Mouse (Mus musculus) heart, postnatal 0 days (tissue): ENCODE data around the gene Gm27021. TPM values are rescaled to one million over a fixed set of nuclear protein-coding genes. Genes with fewer than 3 reads are reported as not detected.

Source experiments
- ATAC-seq: fragments of 200-750 bp; cut with Nextera tagmentation; 2 replicates; pipeline ENCODE4 v1.8.0; 2017; ENCODE audit warnings: low read depth, moderate number of reproducible peaks, moderate library complexity; ENCODE audit not compliant: insufficient read depth
- DNase-seq: peaks from one replicate; pipeline ENCODE4 v3.0.0-alpha.2; 2016; ENCODE audit warnings: low spot score
- H3K27ac ChIP-seq: fragments of 300-500 bp; sonication (generic); 2 replicates; pipeline ENCODE4 v1.5.1; 2014; ENCODE audit warnings: low read depth, mild to moderate bottlenecking
- H3K27me3 ChIP-seq: fragments of 300-500 bp; sonication (generic); 2 replicates; pipeline ENCODE4 v1.6.1; 2014; ENCODE audit warnings: low read length, mixed read lengths; ENCODE audit not compliant: control insufficient read depth, insufficient read depth
- H3K36me3 ChIP-seq: fragments of 300-500 bp; sonication (generic); replicated peaks from 2 replicates; pipeline ENCODE4 v1.6.1; 2014; ENCODE audit warnings: low read length, mixed read lengths; ENCODE audit not compliant: control insufficient read depth, insufficient read depth
- H3K4me1 ChIP-seq: fragments of 300-500 bp; sonication (generic); 2 replicates; pipeline ENCODE4 v1.6.1; 2014; ENCODE audit warnings: antibody characterized with exemption; ENCODE audit not compliant: control insufficient read depth, insufficient read depth
- H3K4me2 ChIP-seq: fragments of 300-500 bp; sonication (generic); 2 replicates; pipeline ENCODE4 v1.6.1; 2014; ENCODE audit warnings: low read depth, mild to moderate bottlenecking, low read length, moderate library complexity
- H3K4me3 ChIP-seq: fragments of 300-500 bp; sonication (generic); 2 replicates; pipeline ENCODE4 v1.5.1; 2014; ENCODE audit warnings: low read depth, low read length
- H3K9ac ChIP-seq: fragments of 300-500 bp; sonication (generic); replicated peaks from 2 replicates; pipeline ENCODE4 v1.6.1; 2014; ENCODE audit warnings: low read depth, low read length, mixed read lengths
- H3K9me3 ChIP-seq: fragments of 300-500 bp; sonication (generic); replicated peaks from 2 replicates; pipeline ENCODE4 v1.6.1; 2016; ENCODE audit warnings: low read length; ENCODE audit not compliant: control insufficient read depth
- CTCF ChIP-seq: IDR thresholded peaks from 2 replicates; pipeline ENCODE4 v1.5.1; 2016; ENCODE audit warnings: antibody characterized with exemption, control low read depth, low read depth
- EP300 ChIP-seq: IDR thresholded peaks from 2 replicates; pipeline ENCODE4 v1.6.1; 2016; ENCODE audit warnings: antibody characterized with exemption, low read depth
- WGBS: fragments of 180-500 bp; shearing (Covaris S2); extraction: QIAGEN DNeasy Blood & Tissue Kit; methylation state at CpG from one replicate; pipeline ENCODE4 v1.1.7; 2014; 5-methylcytosine and 5-hydroxymethylcytosine counted together
- polyA plus RNA-seq: library from polyadenylated mRNA; unstranded; fragments of >200 nt; fragmentation: Nextera tagmentation; extraction: Ambion mirVana; gene quantifications from 2 replicates; pipeline ENCODE4 v1.2.1, GENCODE M21; 2015
- total RNA-seq: library from RNA; depleted of rRNA; stranded (reverse); fragments of >200 nt; gene quantifications from 2 replicates; pipeline ENCODE4 v1.2.3, GENCODE M21; 2014; ENCODE audit warnings: low replicate concordance

Gene Gm27021
- total and polyA plus RNA-seq, 2 experiments from 2014 or later: 1.1 to 5.4 TPM

GRCm38 (mm10) chr8:120630848-120631247, 37.0 kb downstream of the Gm27021 start:
- Histone ChIP-seq H3K4me3 (no peak overlapping the region), H3K4me1 (peaks cover 8% of the 10 kb centered on the region; the same call in 1 of the 2 replicates), H3K36me3 (no peaks in the 10 kb centered on the region), H3K4me2 (no peak overlapping the region), H3K9me3 (no peaks in the 10 kb centered on the region), H3K9ac (no peak overlapping the region), H3K27ac (no peak overlapping the region), H3K27me3 (no peaks in the 10 kb centered on the region)
- DNase-seq (no peak), ATAC-seq (no peak)
- TF ChIP-seq CTCF (no peak), EP300 (no peak)
- WGBS: 53% methylated on average over 6 of the region's 6 CpGs

DNA sequence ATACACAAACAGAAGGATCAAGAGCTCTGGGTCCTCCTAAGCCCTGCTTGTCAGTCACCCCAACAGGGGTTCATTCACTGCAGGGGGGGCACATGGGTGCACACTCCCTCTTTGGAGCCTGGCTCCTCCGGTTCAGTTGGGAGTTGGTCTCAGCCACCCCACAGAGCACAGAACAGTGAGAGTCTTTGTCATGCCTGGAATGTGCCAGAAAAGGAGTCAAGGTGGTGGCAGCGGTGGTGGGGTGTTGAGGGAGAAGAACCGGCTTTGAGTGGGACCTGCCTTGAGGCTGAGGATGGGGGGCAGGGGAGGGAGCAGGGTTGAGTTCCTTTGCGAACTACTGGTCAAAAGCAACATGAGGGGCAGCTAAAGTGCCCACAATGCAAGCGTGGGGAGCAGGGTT, 37.8 kb downstream of the Gm27021 start:
- Histone ChIP-seq H3K27me3 (no peaks in the 10 kb centered on the region), H3K9ac (no peak overlapping the region), H3K4me2 (no peak overlapping the region), H3K27ac (no peak overlapping the region), H3K36me3 (no peaks in the 10 kb centered on the region), H3K4me3 (no peak overlapping the region), H3K9me3 (no peaks in the 10 kb centered on the region), H3K4me1 (peaks cover 8% of the 10 kb centered on the region; the same call in 1 of the 2 replicates)
- ATAC-seq: no peak
- WGBS: 57% methylated on average over 5 of the region's 5 CpGs
- TF ChIP-seq EP300: no peak
- TF ChIP-seq CTCF: no peak
- DNase-seq: no peak

DNA sequence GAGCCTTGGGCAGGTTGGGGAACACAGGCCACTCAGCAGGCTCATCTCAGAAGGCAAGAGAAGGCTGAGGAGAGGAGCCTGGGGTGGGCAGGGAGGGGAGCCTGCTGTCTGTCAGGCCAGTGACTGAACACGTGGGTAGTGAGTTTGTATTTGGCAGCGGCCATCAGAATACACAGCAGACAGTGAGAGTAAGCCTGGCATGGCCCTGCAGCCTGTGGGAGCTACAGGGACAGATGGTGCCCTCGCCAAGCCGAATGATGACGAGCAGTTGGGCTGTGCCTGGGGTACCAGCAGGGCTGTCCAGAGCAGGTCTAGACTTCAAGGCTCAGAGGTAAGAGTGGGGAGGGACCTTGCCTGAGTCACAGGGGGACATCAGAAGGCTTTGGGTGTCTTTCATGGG, 40.6 kb downstream of the Gm27021 start:
- no peaks in the 10 kb centered on the region for H3K36me3 ChIP-seq
- H3K4me3 ChIP-seq: no peak overlapping the region
- H3K9ac ChIP-seq: no peak overlapping the region
- no peak for DNase-seq
- H3K27ac ChIP-seq: no peak overlapping the region
- no peaks in the 10 kb centered on the region for H3K27me3 ChIP-seq
- no peaks in the 10 kb centered on the region; the same call in 1 of the 2 replicates for H3K4me1 ChIP-seq
- no peak for ATAC-seq
- 78% methylated on average over 5 of the region's 5 CpGs for WGBS
- H3K9me3 ChIP-seq: no peaks in the 10 kb centered on the region
- TF ChIP-seq CTCF: no peak
- TF ChIP-seq EP300: no peak
- no peak overlapping the region for H3K4me2 ChIP-seq

DNA sequence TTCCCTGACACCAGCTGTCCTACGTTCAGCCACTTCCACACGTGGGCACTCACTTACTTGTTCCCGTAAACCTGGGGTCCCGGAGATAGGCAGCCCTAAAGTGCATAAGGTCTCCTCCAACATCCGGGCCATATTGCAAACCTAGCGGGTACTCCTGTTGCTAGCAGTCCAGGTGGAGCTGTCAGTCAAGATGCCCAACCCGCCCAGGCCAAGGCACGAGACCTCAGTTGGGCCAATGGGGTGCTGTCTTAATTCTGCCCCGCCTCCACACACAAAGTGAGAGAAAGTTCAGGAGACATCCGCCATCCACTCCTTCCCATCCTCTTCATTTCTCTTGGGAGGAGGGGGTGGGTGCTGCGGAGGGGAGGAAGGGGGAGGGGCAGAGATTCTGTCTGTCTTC, 41.4 kb downstream of the Gm27021 start:
- no peak overlapping the region for H3K9ac ChIP-seq

GRCm38 (mm10) chr8:120623608-120624007, 44.3 kb downstream of the Gm27021 start:
- no peaks in the 10 kb centered on the region for H3K9me3 ChIP-seq
- H3K36me3 ChIP-seq: no peaks in the 10 kb centered on the region
- H3K4me3 ChIP-seq: no peak overlapping the region
- H3K27me3 ChIP-seq: no peaks in the 10 kb centered on the region
- DNase-seq (no peak), ATAC-seq (no peak)
- WGBS: 39% methylated on average over 2 of the region's 2 CpGs
- no peak overlapping the region for H3K9ac ChIP-seq
- no peak overlapping the region for H3K27ac ChIP-seq
- H3K4me2 ChIP-seq: no peak overlapping the region
- peaks cover 13% of the 10 kb centered on the region; the same call in 1 of the 2 replicates for H3K4me1 ChIP-seq
- TF ChIP-seq EP300: no peak

More for the DNA sequence above, 41.4 kb downstream of the Gm27021 start:
- WGBS: 66% methylated on average over 11 of the region's 11 CpGs
- Histone ChIP-seq H3K4me3 (no peak overlapping the region), H3K27ac (no peak overlapping the region), H3K9me3 (no peaks in the 10 kb centered on the region), H3K4me1 (peaks cover 3% of the 10 kb centered on the region; the same call in 1 of the 2 replicates), H3K27me3 (no peaks in the 10 kb centered on the region), H3K36me3 (no peaks in the 10 kb centered on the region), H3K4me2 (no peak overlapping the region)
- TF ChIP-seq EP300 (no peak), CTCF (no peak)
- ATAC-seq: no peak
- no peak for DNase-seq

DNA sequence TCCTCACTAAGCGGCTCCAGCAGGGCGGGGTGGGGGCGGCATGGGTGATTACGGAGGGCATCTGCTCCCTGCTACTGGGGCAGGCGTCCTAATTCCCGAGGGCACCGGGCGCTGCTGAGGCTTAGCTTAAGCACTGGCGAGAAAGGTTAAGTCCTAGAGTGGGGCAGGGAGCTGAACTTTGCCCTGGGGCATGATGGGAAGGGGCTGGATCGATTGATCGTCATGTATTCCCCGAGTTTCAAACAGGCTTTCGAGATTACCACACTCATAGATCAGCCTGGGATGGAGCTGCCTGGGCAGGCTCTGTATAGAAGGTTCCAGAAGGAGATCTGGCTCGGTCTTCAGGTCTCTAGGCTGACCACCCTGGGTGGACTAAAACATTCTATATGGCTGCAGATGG, 45.7 kb downstream of the Gm27021 start:
- TF ChIP-seq CTCF (no peak), EP300 (no peak)
- H3K4me3 ChIP-seq: no peak overlapping the region
- no peak overlapping the region for H3K4me2 ChIP-seq
- peaks cover 18% of the 10 kb centered on the region; the same call in 1 of the 2 replicates for H3K4me1 ChIP-seq
- DNase-seq (no peak), ATAC-seq (no peak)
- H3K9me3 ChIP-seq: no peaks in the 10 kb centered on the region
- no peaks in the 10 kb centered on the region for H3K27me3 ChIP-seq
- H3K36me3 ChIP-seq: no peaks in the 10 kb centered on the region
- H3K27ac ChIP-seq: no peak overlapping the region
- H3K9ac ChIP-seq: no peak overlapping the region
- 67% methylated on average over 14 of the region's 14 CpGs for WGBS
